Mouse (Mus musculus) liver, embryonic 12.5 days (tissue): ENCODE results near the gene Ceacam10. TPM values are rescaled to one million over a fixed set of nuclear protein-coding genes. Genes with fewer than 3 reads are reported as not detected.
"Not testable (repeated sequence)": the region's sequence is repeated elsewhere in the genome, so short reads cannot be mapped to it uniquely, and the experiment has no call there.

Experiments used
- ATAC-seq: fragments of 200-750 bp; cut with Nextera tagmentation; 2 replicates; pipeline ENCODE4 v1.8.0; 2017; ENCODE audit warnings: moderate number of reproducible peaks, mild to moderate bottlenecking, moderate library complexity
- H3K27ac ChIP-seq: fragments of 300-500 bp; sonication (generic); 2 replicates; pipeline ENCODE4 v1.5.1; 2016; ENCODE audit warnings: mild to moderate bottlenecking
- H3K27me3 ChIP-seq: fragments of 300-500 bp; sonication (generic); replicated peaks from 2 replicates; pipeline ENCODE4 v1.6.1; 2016; ENCODE audit warnings: mild to moderate bottlenecking, moderate library complexity
- H3K36me3 ChIP-seq: fragments of 300-500 bp; sonication (generic); 2 replicates; pipeline ENCODE4 v1.6.1; 2016; ENCODE audit warnings: mild to moderate bottlenecking, moderate library complexity
- H3K4me1 ChIP-seq: fragments of 300-500 bp; sonication (generic); 2 replicates; pipeline ENCODE4 v1.6.1; 2016
- H3K4me2 ChIP-seq: fragments of 300-500 bp; sonication (generic); 2 replicates; pipeline ENCODE4 v1.6.1; 2016; ENCODE audit warnings: mild to moderate bottlenecking, moderate library complexity
- H3K4me3 ChIP-seq: fragments of 300-500 bp; sonication (generic); 2 replicates; pipeline ENCODE4 v1.5.1; 2016; ENCODE audit warnings: mild to moderate bottlenecking, moderate library complexity
- H3K9ac ChIP-seq: fragments of 300-500 bp; sonication (generic); 2 replicates; pipeline ENCODE4 v1.6.1; 2016; ENCODE audit warnings: mild to moderate bottlenecking, moderate library complexity
- H3K9me3 ChIP-seq: fragments of 300-500 bp; sonication (generic); replicated peaks from 2 replicates; pipeline ENCODE4 v1.6.1; 2016; ENCODE audit warnings: mild to moderate bottlenecking, moderate library complexity
- WGBS: fragments of 180-500 bp; shearing (Covaris S2); methylation state at CpG from one replicate; pipeline ENCODE4 v1.1.7; 2016; ENCODE audit not compliant: insufficient replicate concordance; 5-methylcytosine and 5-hydroxymethylcytosine counted together
- polyA plus RNA-seq: library from polyadenylated mRNA; unstranded; fragments of >200 nt; fragmentation: Nextera tagmentation; extraction: Ambion mirVana; gene quantifications from 2 replicates; pipeline ENCODE4 v1.2.1, GENCODE M21; 2016

Ceacam10 gene
- polyA plus RNA-seq, result 0.30 and 0.42 TPM in 2 replicates

- not testable (repeated sequence) for H3K9ac ChIP-seq, H3K27me3 ChIP-seq, ATAC-seq, H3K4me1 ChIP-seq, H3K9me3 ChIP-seq, H3K27ac ChIP-seq, H3K36me3 ChIP-seq, H3K4me2 ChIP-seq, H3K4me3 ChIP-seq
- WGBS, result 36% methylated on average over 4 of the region's 4 CpGs
Measured at GRCm38 (mm10) chr7:24776918-24777317, at the start of gene Ceacam10. Gene Ceacam10 (plus strand): TSS chr7:24777206.

GRCm38 (mm10) chr7:24735970-24736670 lies 40.9 kb upstream of the Ceacam10 start:
- Histone ChIP-seq H3K4me2 (no peak overlapping the region), H3K4me1 (peaks cover 4% of the 10 kb centered on the region; the same call in 1 of the 2 replicates), H3K9me3 (no peaks in the 10 kb centered on the region), H3K36me3 (no peaks in the 10 kb centered on the region), H3K9ac (no peak overlapping the region), H3K4me3 (no peak overlapping the region), H3K27me3 (peaks cover 13% of the 10 kb centered on the region; the same call in 1 of the 2 replicates), H3K27ac (no peak overlapping the region)
- WGBS, result 16% methylated on average over 17 of the region's 17 CpGs
- 0 out of 2 replicates have a peak, but pooled peaks have one; percentile 37 for ATAC-seq

- H3K4me1 ChIP-seq, result no peaks in the 10 kb centered on the region
- ATAC-seq, result no peak
- no peaks in the 10 kb centered on the region for H3K9me3 ChIP-seq
- no peak overlapping the region for H3K27ac ChIP-seq
- no peak overlapping the region for H3K4me3 ChIP-seq
- no peaks in the 10 kb centered on the region for H3K27me3 ChIP-seq
- no peak overlapping the region for H3K4me2 ChIP-seq
- H3K36me3 ChIP-seq, result no peaks in the 10 kb centered on the region
- no peak overlapping the region for H3K9ac ChIP-seq
- 19% methylated on average over 4 of the region's 4 CpGs for WGBS
Measured at GRCm38 (mm10) chr7:24750695-24751094, 26.3 kb upstream of the Ceacam10 start.

- H3K4me1 ChIP-seq, result no peaks in the 10 kb centered on the region
- H3K4me3 ChIP-seq, result no peak overlapping the region
- H3K27me3 ChIP-seq, result no peaks in the 10 kb centered on the region
- no peaks in the 10 kb centered on the region for H3K36me3 ChIP-seq
- no peak overlapping the region for H3K9ac ChIP-seq
- WGBS, result 77% methylated on average over 2 of the region's 2 CpGs
- no peak for ATAC-seq
- no peak overlapping the region for H3K27ac ChIP-seq
- H3K4me2 ChIP-seq, result no peak overlapping the region
- H3K9me3 ChIP-seq, result no peaks in the 10 kb centered on the region
Measured at GRCm38 (mm10) chr7:24751610-24752009, 25.4 kb upstream of the Ceacam10 start.

- ATAC-seq, result no peak
- Histone ChIP-seq H3K36me3 (no peaks in the 10 kb centered on the region), H3K4me3 (no peak overlapping the region), H3K9me3 (no peaks in the 10 kb centered on the region), H3K27me3 (no peaks in the 10 kb centered on the region), H3K27ac (no peak overlapping the region), H3K9ac (no peak overlapping the region), H3K4me2 (no peak overlapping the region), H3K4me1 (no peaks in the 10 kb centered on the region)
- 37% methylated on average over 5 of the region's 5 CpGs for WGBS
Measured at GRCm38 (mm10) chr7:24753476-24753875, 23.5 kb upstream of the Ceacam10 start.

- WGBS, result 60% methylated on average over 1 of the region's 1 CpGs
- Histone ChIP-seq H3K4me3 (no peak overlapping the region), H3K9ac (no peak overlapping the region), H3K27ac (no peak overlapping the region), H3K9me3 (no peaks in the 10 kb centered on the region), H3K27me3 (no peaks in the 10 kb centered on the region), H3K4me2 (no peak overlapping the region), H3K36me3 (no peaks in the 10 kb centered on the region), H3K4me1 (no peaks in the 10 kb centered on the region)
- ATAC-seq, result no peak
Measured at GRCm38 (mm10) chr7:24758520-24758919, 18.5 kb upstream of the Ceacam10 start.

- WGBS, result 66% methylated on average over 6 of the region's 6 CpGs
- no peak for ATAC-seq
- Histone ChIP-seq H3K27me3 (no peaks in the 10 kb centered on the region), H3K36me3 (no peaks in the 10 kb centered on the region), H3K4me2 (no peak within 1 kb of the TSS), H3K9ac (no peak within 1 kb of the TSS), H3K4me3 (no peak within 1 kb of the TSS), H3K9me3 (no peaks in the 10 kb centered on the region), H3K27ac (no peak within 1 kb of the TSS), H3K4me1 (no peaks in the 10 kb centered on the region)
Measured at GRCm38 (mm10) chr7:24760211-24760610, 16.8 kb upstream of the Ceacam10 start, which contains the start of gene Cd177. Gene Cd177 (minus strand): TSS chr7:24760311.

- Histone ChIP-seq H3K9ac (no peak overlapping the region), H3K4me2 (no peak overlapping the region), H3K27me3 (no peaks in the 10 kb centered on the region), H3K9me3 (no peaks in the 10 kb centered on the region), H3K4me3 (no peak overlapping the region), H3K27ac (no peak overlapping the region), H3K36me3 (no peaks in the 10 kb centered on the region), H3K4me1 (no peaks in the 10 kb centered on the region)
- 47% methylated on average over 6 of the region's 6 CpGs for WGBS
- no peak for ATAC-seq
Measured at GRCm38 (mm10) chr7:24761161-24761560, 15.8 kb upstream of the Ceacam10 start.

- no peak for ATAC-seq
- H3K36me3 ChIP-seq, result no peaks in the 10 kb centered on the region
- no peaks in the 10 kb centered on the region for H3K9me3 ChIP-seq
- H3K27me3 ChIP-seq, result no peaks in the 10 kb centered on the region; the same call in 1 of the 2 replicates
- no peak overlapping the region for H3K27ac ChIP-seq
- 75% methylated on average over 8 of the region's 8 CpGs for WGBS
- H3K4me1 ChIP-seq, result no peaks in the 10 kb centered on the region
- no peak overlapping the region for H3K4me3 ChIP-seq
- no peak overlapping the region for H3K9ac ChIP-seq
- no peak overlapping the region for H3K4me2 ChIP-seq
Measured at GRCm38 (mm10) chr7:24762574-24762973, 14.4 kb upstream of the Ceacam10 start.

- no peak overlapping the region for H3K4me3 ChIP-seq
- H3K27ac ChIP-seq, result no peak overlapping the region
- no peak for ATAC-seq
Measured at GRCm38 (mm10) chr7:24771361-24771760, 5.6 kb upstream of the Ceacam10 start.

GRCm38 (mm10) chr7:24773942-24774535 lies 3.0 kb upstream of the Ceacam10 start:
- Histone ChIP-seq H3K36me3 (no peaks in the 10 kb centered on the region), H3K27ac (no peak overlapping the region), H3K9ac (no peak overlapping the region), H3K4me2 (no peak overlapping the region), H3K27me3 (no peaks in the 10 kb centered on the region), H3K4me3 (no peak overlapping the region), H3K4me1 (no peaks in the 10 kb centered on the region), H3K9me3 (no peaks in the 10 kb centered on the region)
- WGBS, result 23% methylated on average over 3 of the region's 3 CpGs
- ATAC-seq, result no peak

More at GRCm38 (mm10) chr7:24771361-24771760, 5.6 kb upstream of the Ceacam10 start:
- Histone ChIP-seq H3K4me1 (no peaks in the 10 kb centered on the region), H3K4me2 (no peak overlapping the region), H3K36me3 (no peaks in the 10 kb centered on the region), H3K9ac (no peak overlapping the region), H3K9me3 (no peaks in the 10 kb centered on the region), H3K27me3 (no peaks in the 10 kb centered on the region; the same call in 1 of the 2 replicates)

- Histone ChIP-seq H3K27me3 (no peaks in the 10 kb centered on the region), H3K4me2 (no peak overlapping the region), H3K36me3 (no peaks in the 10 kb centered on the region), H3K27ac (no peak overlapping the region), H3K9ac (no peak overlapping the region), H3K9me3 (no peaks in the 10 kb centered on the region), H3K4me1 (no peaks in the 10 kb centered on the region), H3K4me3 (no peak overlapping the region)
- WGBS, result 55% methylated on average over 2 of the region's 2 CpGs
- no peak for ATAC-seq
Measured at GRCm38 (mm10) chr7:24776145-24776544, 861 bp upstream of the Ceacam10 start.
